Mouse (Mus musculus) stomach, postnatal 0 days (tissue): ENCODE results near the gene Chmp2b. TPM values are rescaled to one million over a fixed set of nuclear protein-coding genes. Genes with fewer than 3 reads are reported as not detected.

Source experiments
- ATAC-seq: fragments of 200-750 bp; cut with Nextera tagmentation; 2 replicates; pipeline ENCODE4 v1.8.0; 2017; ENCODE audit not compliant: low FRiP score, low TSS enrichment
- DNase-seq: peaks from one replicate; pipeline ENCODE4 v3.0.0-alpha.2; 2016; ENCODE audit warnings: low spot score
- H3K27ac ChIP-seq: fragments of 300-500 bp; sonication (generic); replicated peaks from 2 replicates; pipeline ENCODE4 v1.5.1; 2014; ENCODE audit warnings: mild to moderate bottlenecking, control low read depth
- H3K27me3 ChIP-seq: fragments of 300-500 bp; sonication (generic); 2 replicates; pipeline ENCODE4 v1.6.1; 2014; ENCODE audit warnings: low read length; ENCODE audit not compliant: control insufficient read depth, insufficient read depth
- H3K36me3 ChIP-seq: fragments of 300-500 bp; sonication (generic); 2 replicates; pipeline ENCODE4 v1.6.1; 2014; ENCODE audit warnings: low read length, mixed read lengths; ENCODE audit not compliant: control insufficient read depth, insufficient read depth
- H3K4me1 ChIP-seq: fragments of 300-500 bp; sonication (generic); replicated peaks from 2 replicates; pipeline ENCODE4 v1.6.1; 2014; ENCODE audit warnings: antibody characterized with exemption; ENCODE audit not compliant: control insufficient read depth, insufficient read depth
- H3K4me2 ChIP-seq: fragments of 300-500 bp; sonication (generic); replicated peaks from 2 replicates; pipeline ENCODE4 v1.6.1; 2014; ENCODE audit warnings: low read depth, mild to moderate bottlenecking, control low read depth, moderate library complexity
- H3K4me3 ChIP-seq: fragments of 300-500 bp; sonication (generic); 2 replicates; pipeline ENCODE4 v1.5.1; 2014; ENCODE audit warnings: low read depth, low read length, control low read depth
- H3K9ac ChIP-seq: fragments of 300-500 bp; sonication (generic); 2 replicates; pipeline ENCODE4 v1.6.1; 2014; ENCODE audit warnings: mild to moderate bottlenecking, low read length, control low read depth, mixed read lengths
- H3K9me3 ChIP-seq: fragments of 300-500 bp; sonication (generic); 2 replicates; pipeline ENCODE4 v1.6.1; 2016; ENCODE audit warnings: low read length; ENCODE audit not compliant: control insufficient read depth
- CTCF ChIP-seq: IDR thresholded peaks from 2 replicates; pipeline ENCODE4 v1.5.1; 2016; ENCODE audit warnings: antibody characterized with exemption, low read depth, mild to moderate bottlenecking, moderate library complexity
- EP300 ChIP-seq: optimal IDR thresholded peaks from 2 replicates; pipeline ENCODE3; 2016; ENCODE audit warnings: antibody characterized with exemption
- WGBS: fragments of 180-500 bp; shearing (Covaris S2); extraction: QIAGEN DNeasy Blood & Tissue Kit; methylation state at CpG from one replicate; pipeline ENCODE4 v1.1.7; 2014; 5-methylcytosine and 5-hydroxymethylcytosine counted together
- polyA plus RNA-seq: library from polyadenylated mRNA; unstranded; fragments of >200 nt; fragmentation: Nextera tagmentation; extraction: Ambion mirVana; gene quantifications from 2 replicates; pipeline ENCODE4 v1.2.1, GENCODE M21; 2015

Chmp2b gene
- polyA plus RNA-seq, 1 experiment from 2014 or later = 131 TPM

- no peak for TF ChIP-seq EP300
- no peak for TF ChIP-seq CTCF
- Histone ChIP-seq H3K4me3 (peak overlapping the region; percentile 98), H3K9me3 (no peaks in the 10 kb centered on the region), H3K4me2 (peak overlapping the region; percentile 76), H3K9ac (peak overlapping the region; percentile 97), H3K27me3 (no peaks in the 10 kb centered on the region), H3K27ac (peak overlapping the region; percentile 90), H3K4me1 (no peaks in the 10 kb centered on the region), H3K36me3 (no peaks in the 10 kb centered on the region)
- WGBS = 2% methylated on average over 8 of the region's 8 CpGs
- no peak for DNase-seq
- ATAC-seq = peak; percentile 49; the same call in 1 of the 2 replicates
These were observed 1.2 kb downstream of the Chmp2b start for GRCm38 (mm10) chr16:65560996-65561962.

GRCm38 (mm10) chr16:65559591-65559990 is 2.9 kb downstream of the Chmp2b start:
- Histone ChIP-seq H3K36me3 (no peaks in the 10 kb centered on the region), H3K27ac (0 out of 2 replicates have a peak overlapping the region, but pooled peaks have one; percentile 46), H3K9me3 (no peaks in the 10 kb centered on the region), H3K9ac (no peak overlapping the region), H3K4me1 (no peaks in the 10 kb centered on the region), H3K4me3 (no peak overlapping the region), H3K27me3 (no peaks in the 10 kb centered on the region), H3K4me2 (no peak overlapping the region)
- peak; percentile 76 for ATAC-seq
- peak; percentile 29 for DNase-seq
- TF ChIP-seq CTCF = no peak
- no peak for TF ChIP-seq EP300
- WGBS = 63% methylated on average over 2 of the region's 2 CpGs

- no peak for TF ChIP-seq EP300
- no peak for TF ChIP-seq CTCF
- Histone ChIP-seq H3K4me2 (no peak overlapping the region), H3K9ac (no peak overlapping the region), H3K27ac (no peak overlapping the region), H3K4me1 (no peaks in the 10 kb centered on the region), H3K36me3 (no peaks in the 10 kb centered on the region), H3K4me3 (no peak overlapping the region), H3K27me3 (no peaks in the 10 kb centered on the region), H3K9me3 (no peaks in the 10 kb centered on the region)
- no peak for DNase-seq
- no peak for ATAC-seq
- WGBS = 77% methylated on average over 5 of the region's 5 CpGs
These were observed 5.2 kb downstream of the Chmp2b start for GRCm38 (mm10) chr16:65557369-65557768.

GRCm38 (mm10) chr16:65554267-65554666 is 8.3 kb downstream of the Chmp2b start:
- no peak overlapping the region for H3K4me2 ChIP-seq
- 79% methylated on average over 5 of the region's 5 CpGs for WGBS
- DNase-seq = no peak
- ATAC-seq = no peak
- no peaks in the 10 kb centered on the region for H3K9me3 ChIP-seq
- no peaks in the 10 kb centered on the region for H3K27me3 ChIP-seq
- H3K36me3 ChIP-seq = 0 out of 2 replicates have a peak, but pooled peaks cover 2% of the 10 kb centered on the region
- H3K9ac ChIP-seq = no peak overlapping the region
- no peak overlapping the region for H3K4me3 ChIP-seq
- TF ChIP-seq CTCF (no peak), EP300 (no peak)
- H3K4me1 ChIP-seq = no peaks in the 10 kb centered on the region
- no peak overlapping the region for H3K27ac ChIP-seq

GRCm38 (mm10) chr16:65550814-65551213 is 11.7 kb downstream of the Chmp2b start:
- 86% methylated on average over 13 of the region's 13 CpGs for WGBS
- no peak for DNase-seq
- Histone ChIP-seq H3K4me1 (no peaks in the 10 kb centered on the region), H3K27ac (no peak overlapping the region), H3K9ac (no peak overlapping the region), H3K4me2 (no peak overlapping the region), H3K9me3 (no peaks in the 10 kb centered on the region), H3K36me3 (0 out of 2 replicates have a peak, but pooled peaks cover 2% of the 10 kb centered on the region), H3K4me3 (no peak overlapping the region), H3K27me3 (no peaks in the 10 kb centered on the region)
- TF ChIP-seq CTCF (no peak), EP300 (no peak)
- no peak for ATAC-seq

- ATAC-seq = no peak
- WGBS = 61% methylated on average over 7 of the region's 7 CpGs
- H3K4me1 ChIP-seq = no peaks in the 10 kb centered on the region
These were observed 13.6 kb downstream of the Chmp2b start for GRCm38 (mm10) chr16:65548960-65549359.

More at GRCm38 (mm10) chr16:65548960-65549359, 13.6 kb downstream of the Chmp2b start:
- Histone ChIP-seq H3K36me3 (peaks cover 7% of the 10 kb centered on the region; the same call in 1 of the 2 replicates), H3K9me3 (no peaks in the 10 kb centered on the region), H3K4me3 (no peak overlapping the region), H3K4me2 (no peak overlapping the region), H3K27ac (no peak overlapping the region), H3K27me3 (no peaks in the 10 kb centered on the region), H3K9ac (no peak overlapping the region)
- TF ChIP-seq CTCF (no peak), EP300 (no peak)
- no peak for DNase-seq
